Mouse (Mus musculus) brown adipose tissue, adult 24 weeks (tissue): ENCODE measurements at regions not wholly inside any gene's neighbourhood (a gene's known extent, or its start where the extent isn't known, plus 50 kb on each side); places are given as distances from the start of the nearest gene placed in this dataset.

ENCODE experiments used
- H3K27ac ChIP-seq: fragments of 200-500 bp; replicated peaks from 2 replicates; pipeline ENCODE4 v1.5.1; 2012; ENCODE audit warnings: low read depth, mild to moderate bottlenecking, low read length
- H3K4me1 ChIP-seq: fragments of 200-500 bp; 2 replicates; pipeline ENCODE4 v1.6.1; 2012; ENCODE audit warnings: low read length, mixed read lengths; ENCODE audit not compliant: control insufficient read depth, insufficient read depth, insufficient read length
- H3K4me3 ChIP-seq: fragments of 200-500 bp; 2 replicates; pipeline ENCODE4 v1.5.1; 2012; ENCODE audit warnings: low read depth, mild to moderate bottlenecking, low read length, moderate library complexity; ENCODE audit not compliant: insufficient read depth

- no peak overlapping the region for H3K27ac ChIP-seq
- no peak overlapping the region for H3K4me3 ChIP-seq
- no peaks in the 10 kb centered on the region; the same call in 1 of the 2 replicates for H3K4me1 ChIP-seq
These were observed 56.2 kb upstream of the Kitl start for GRCm38 (mm10) chr10:99959279-99959678.

- no peak overlapping the region for H3K4me3 ChIP-seq
- H3K4me1 ChIP-seq: peaks cover 5% of the 10 kb centered on the region; the same call in 1 of the 2 replicates
- H3K27ac ChIP-seq: no peak overlapping the region
These were observed 62.9 kb upstream of the Kitl start for GRCm38 (mm10) chr10:99952486-99952885.

GRCm38 (mm10) chr10:99951718-99952117, 63.7 kb upstream of the Kitl start:
- H3K27ac ChIP-seq: peak overlapping the region; percentile 85
- no peak overlapping the region for H3K4me3 ChIP-seq
- H3K4me1 ChIP-seq: peaks cover 5% of the 10 kb centered on the region; the same call in 1 of the 2 replicates

GRCm38 (mm10) chr10:99951316-99951715, 64.1 kb upstream of the Kitl start:
- H3K4me1 ChIP-seq: peaks cover 5% of the 10 kb centered on the region; the same call in 1 of the 2 replicates
- no peak overlapping the region for H3K4me3 ChIP-seq
- peak overlapping the region; percentile 85 for H3K27ac ChIP-seq

- no peak overlapping the region for H3K27ac ChIP-seq
- H3K4me1 ChIP-seq: peaks cover 7% of the 10 kb centered on the region; the same call in 1 of the 2 replicates
- no peak overlapping the region for H3K4me3 ChIP-seq
These were observed 66.7 kb upstream of the Kitl start for GRCm38 (mm10) chr10:99948740-99949139.

GRCm38 (mm10) chr10:99945418-99945817, 70.0 kb upstream of the Kitl start:
- no peak overlapping the region for H3K27ac ChIP-seq
- peaks cover 2% of the 10 kb centered on the region; the same call in 1 of the 2 replicates for H3K4me1 ChIP-seq
- no peak overlapping the region for H3K4me3 ChIP-seq

GRCm38 (mm10) chr10:99941665-99942064, 73.8 kb upstream of the Kitl start:
- H3K4me1 ChIP-seq: peaks cover 7% of the 10 kb centered on the region; the same call in 1 of the 2 replicates
- H3K27ac ChIP-seq: peak overlapping the region; percentile 88
- H3K4me3 ChIP-seq: peak overlapping the region; percentile 40

GRCm38 (mm10) chr10:99938901-99939300, 76.5 kb upstream of the Kitl start:
- Histone ChIP-seq H3K27ac (no peak overlapping the region), H3K4me1 (peaks cover 5% of the 10 kb centered on the region; the same call in 1 of the 2 replicates), H3K4me3 (no peak overlapping the region)

GRCm38 (mm10) chr10:99937921-99938618, 77.4 kb upstream of the Kitl start:
- H3K4me3 ChIP-seq: no peak overlapping the region
- H3K27ac ChIP-seq: no peak overlapping the region
- H3K4me1 ChIP-seq: peaks cover 5% of the 10 kb centered on the region; the same call in 1 of the 2 replicates

- peaks cover 4% of the 10 kb centered on the region for H3K4me1 ChIP-seq
- no peak overlapping the region for H3K4me3 ChIP-seq
- H3K27ac ChIP-seq: no peak overlapping the region
These were observed 86.2 kb upstream of the Kitl start for GRCm38 (mm10) chr10:99929191-99929590.

- peaks cover 4% of the 10 kb centered on the region for H3K4me1 ChIP-seq
- H3K4me3 ChIP-seq: no peak overlapping the region
- no peak overlapping the region for H3K27ac ChIP-seq
These were observed 87.5 kb upstream of the Kitl start for GRCm38 (mm10) chr10:99927913-99928312.

GRCm38 (mm10) chr10:99926327-99926954, 89.0 kb upstream of the Kitl start:
- H3K4me1 ChIP-seq: peaks cover 4% of the 10 kb centered on the region
- no peak overlapping the region for H3K27ac ChIP-seq
- H3K4me3 ChIP-seq: no peak overlapping the region

- Histone ChIP-seq H3K27ac (no peak overlapping the region), H3K4me3 (no peak overlapping the region), H3K4me1 (peaks cover 4% of the 10 kb centered on the region)
These were observed 90.9 kb upstream of the Kitl start for GRCm38 (mm10) chr10:99924541-99924940.

GRCm38 (mm10) chr10:99919925-99920324, 95.5 kb upstream of the Kitl start:
- Histone ChIP-seq H3K27ac (no peak overlapping the region), H3K4me1 (no peaks in the 10 kb centered on the region), H3K4me3 (no peak overlapping the region)

- Histone ChIP-seq H3K4me3 (no peak overlapping the region), H3K4me1 (peaks cover 3% of the 10 kb centered on the region)
These were observed 96.7 kb upstream of the Kitl start for GRCm38 (mm10) chr10:99918567-99919320.

More at GRCm38 (mm10) chr10:99918567-99919320, 96.7 kb upstream of the Kitl start:
- H3K27ac ChIP-seq: no peak overlapping the region
